Mouse (Mus musculus) forebrain, embryonic 11.5 days (tissue): ENCODE results near the gene Man2a1. TPM values are rescaled to one million over a fixed set of nuclear protein-coding genes. Genes with fewer than 3 reads are reported as not detected.

Experiments
- ATAC-seq: fragments of 200-750 bp; cut with Nextera tagmentation; replicated peaks from 2 replicates; pipeline ENCODE4 v1.8.0; 2017; ENCODE audit warnings: moderate TSS enrichment; ENCODE audit not compliant: low FRiP score
- DNase-seq: peaks from one replicate; pipeline ENCODE4 v3.0.0-alpha.2; 2017; ENCODE audit warnings: low spot score
- H3K27ac ChIP-seq: fragments of 300-500 bp; sonication (generic); 2 replicates; pipeline ENCODE4 v1.5.1; 2014; ENCODE audit warnings: low read depth, low read length
- H3K27me3 ChIP-seq: fragments of 300-500 bp; sonication (generic); 2 replicates; pipeline ENCODE4 v1.6.1; 2014; ENCODE audit warnings: mild to moderate bottlenecking, low read length, mixed read lengths; ENCODE audit not compliant: control insufficient read depth, insufficient read depth
- H3K36me3 ChIP-seq: fragments of 300-500 bp; sonication (generic); 2 replicates; pipeline ENCODE4 v1.6.1; 2014; ENCODE audit warnings: mild to moderate bottlenecking, low read length, moderate library complexity, mixed read lengths; ENCODE audit not compliant: control insufficient read depth, insufficient read depth
- H3K4me1 ChIP-seq: fragments of 300-500 bp; sonication (generic); replicated peaks from 2 replicates; pipeline ENCODE4 v1.6.1; 2014; ENCODE audit warnings: low read length, mixed read lengths; ENCODE audit not compliant: control insufficient read depth, insufficient read depth
- H3K4me2 ChIP-seq: fragments of 300-500 bp; sonication (generic); 2 replicates; pipeline ENCODE4 v1.6.1; 2014; ENCODE audit warnings: low read depth, mild to moderate bottlenecking, low read length, moderate library complexity, mixed read lengths; ENCODE audit not compliant: severe bottlenecking
- H3K4me3 ChIP-seq: fragments of 300-500 bp; sonication (generic); 2 replicates; pipeline ENCODE4 v1.5.1; 2014; ENCODE audit warnings: low read depth, low read length
- H3K9ac ChIP-seq: fragments of 300-500 bp; sonication (generic); 2 replicates; pipeline ENCODE4 v1.6.1; 2014; ENCODE audit warnings: low read length
- H3K9me3 ChIP-seq: fragments of 300-500 bp; sonication (generic); 2 replicates; pipeline ENCODE4 v1.6.1; 2016; ENCODE audit warnings: low read length, mixed read lengths; ENCODE audit not compliant: control insufficient read depth
- WGBS: fragments of 180-500 bp; shearing (Covaris S2); extraction: QIAGEN DNeasy Blood & Tissue Kit; methylation state at CpG from one replicate; pipeline ENCODE4 v1.1.7; 2014; 5-methylcytosine and 5-hydroxymethylcytosine counted together
- polyA plus RNA-seq: library from polyadenylated mRNA; unstranded; fragments of >200 nt; fragmentation: Nextera tagmentation; extraction: Ambion mirVana; gene quantifications from 2 replicates; pipeline ENCODE4 v1.2.1, GENCODE M21; 2014

The Man2a1 gene
- polyA plus RNA-seq, 1 experiment from 2014 or later = 5.1 TPM

GRCm38 (mm10) chr17:64789175-64789574 lies 188.6 kb downstream of the Man2a1 start:
- Histone ChIP-seq H3K36me3 (no peaks in the 10 kb centered on the region), H3K27ac (no peak overlapping the region), H3K9ac (no peak overlapping the region), H3K4me3 (no peak overlapping the region), H3K4me1 (no peaks in the 10 kb centered on the region), H3K27me3 (no peaks in the 10 kb centered on the region), H3K9me3 (no peaks in the 10 kb centered on the region), H3K4me2 (no peak overlapping the region)
- no peak for DNase-seq
- 86% methylated on average over 3 of the region's 3 CpGs for WGBS
- ATAC-seq = no peak

- Histone ChIP-seq H3K4me1 (no peaks in the 10 kb centered on the region), H3K27ac (no peak overlapping the region), H3K4me2 (no peak overlapping the region), H3K27me3 (no peaks in the 10 kb centered on the region), H3K4me3 (no peak overlapping the region), H3K9ac (no peak overlapping the region), H3K36me3 (no peaks in the 10 kb centered on the region), H3K9me3 (no peaks in the 10 kb centered on the region)
- WGBS = 87% methylated on average over 3 of the region's 3 CpGs
- DNase-seq (no peak), ATAC-seq (no peak)
Observed at GRCm38 (mm10) chr17:64792076-64792475, 191.5 kb downstream of the Man2a1 start.

GRCm38 (mm10) chr17:64792623-64793022 lies 192.1 kb downstream of the Man2a1 start:
- H3K9me3 ChIP-seq = no peaks in the 10 kb centered on the region
- ATAC-seq = no peak
- WGBS = 90% methylated on average over 5 of the region's 5 CpGs
- H3K4me2 ChIP-seq = no peak overlapping the region
- no peak for DNase-seq
- H3K27me3 ChIP-seq = no peaks in the 10 kb centered on the region
- no peaks in the 10 kb centered on the region for H3K36me3 ChIP-seq
- no peak overlapping the region for H3K27ac ChIP-seq
- H3K4me3 ChIP-seq = no peak overlapping the region
- H3K9ac ChIP-seq = no peak overlapping the region
- H3K4me1 ChIP-seq = no peaks in the 10 kb centered on the region

- ATAC-seq (peak; percentile 61), DNase-seq (no peak)
- H3K9me3 ChIP-seq = no peaks in the 10 kb centered on the region
- H3K4me1 ChIP-seq = no peaks in the 10 kb centered on the region; the same call in 1 of the 2 replicates
- H3K36me3 ChIP-seq = no peaks in the 10 kb centered on the region
- H3K27me3 ChIP-seq = no peaks in the 10 kb centered on the region
- H3K27ac ChIP-seq = no peak overlapping the region
- H3K4me3 ChIP-seq = no peak overlapping the region
- no peak overlapping the region; the same call in 1 of the 2 replicates for H3K9ac ChIP-seq
- no peak overlapping the region for H3K4me2 ChIP-seq
- WGBS = 35% methylated on average over 11 of the region's 11 CpGs
Observed at GRCm38 (mm10) chr17:64802168-64802955, 201.8 kb downstream of the Man2a1 start.

- ATAC-seq = 0 out of 2 replicates have a peak, but pooled peaks have one; percentile 23
- Histone ChIP-seq H3K9ac (no peak overlapping the region), H3K27me3 (no peaks in the 10 kb centered on the region), H3K27ac (no peak overlapping the region), H3K4me2 (no peak overlapping the region), H3K4me3 (no peak overlapping the region), H3K9me3 (no peaks in the 10 kb centered on the region), H3K36me3 (no peaks in the 10 kb centered on the region), H3K4me1 (no peaks in the 10 kb centered on the region; the same call in 1 of the 2 replicates)
- no peak for DNase-seq
- WGBS = 56% methylated on average over 7 of the region's 7 CpGs
Observed at GRCm38 (mm10) chr17:64802956-64803275, 202.4 kb downstream of the Man2a1 start.

Other genes starting within 250 kb of the Man2a1 start
- not detected in 2 replicates for gene 4930583I09Rik, start 235.3 kb downstream of the Man2a1 start, polyA plus RNA-seq